Mouse (Mus musculus) heart, embryonic 16.5 days (tissue): Measurements from ENCODE around the gene Susd3. TPM values are rescaled to one million over a fixed set of nuclear protein-coding genes. Genes with fewer than 3 reads are reported as not detected.

Source experiments
- ATAC-seq: fragments of 200-750 bp; cut with Nextera tagmentation; replicated peaks from 2 replicates; pipeline ENCODE4 v1.8.0; 2017; ENCODE audit warnings: moderate number of reproducible peaks; ENCODE audit not compliant: insufficient read depth, low FRiP score; ENCODE audit errors: extremely low read depth
- H3K27ac ChIP-seq: fragments of 300-500 bp; sonication (generic); 2 replicates; pipeline ENCODE4 v1.5.1; 2014; ENCODE audit warnings: mild to moderate bottlenecking, low read length, control low read depth, moderate library complexity
- H3K27me3 ChIP-seq: fragments of 300-500 bp; sonication (generic); 2 replicates; pipeline ENCODE4 v1.6.1; 2014; ENCODE audit warnings: low read length, mixed read lengths; ENCODE audit not compliant: control insufficient read depth, insufficient read depth
- H3K36me3 ChIP-seq: fragments of 300-500 bp; sonication (generic); 2 replicates; pipeline ENCODE4 v1.6.1; 2014; ENCODE audit not compliant: control insufficient read depth, insufficient read depth
- H3K4me1 ChIP-seq: fragments of 300-500 bp; sonication (generic); 2 replicates; pipeline ENCODE4 v1.6.1; 2014; ENCODE audit warnings: low read length, mixed read lengths; ENCODE audit not compliant: control insufficient read depth, insufficient read depth
- H3K4me2 ChIP-seq: fragments of 300-500 bp; sonication (generic); 2 replicates; pipeline ENCODE4 v1.6.1; 2014; ENCODE audit warnings: low read depth, mild to moderate bottlenecking, control low read depth, low read length
- H3K4me3 ChIP-seq: fragments of 300-500 bp; sonication (generic); 2 replicates; pipeline ENCODE4 v1.5.1; 2014; ENCODE audit warnings: mild to moderate bottlenecking, control low read depth, low read length
- H3K9ac ChIP-seq: fragments of 300-500 bp; sonication (generic); 2 replicates; pipeline ENCODE4 v1.6.1; 2014; ENCODE audit warnings: low read length, control low read depth
- H3K9me3 ChIP-seq: fragments of 300-500 bp; sonication (generic); replicated peaks from 2 replicates; pipeline ENCODE4 v1.6.1; 2016; ENCODE audit warnings: low read length; ENCODE audit not compliant: control insufficient read depth
- WGBS: fragments of 180-500 bp; shearing (Covaris S2); extraction: QIAGEN DNeasy Blood & Tissue Kit; methylation state at CpG from one replicate; pipeline ENCODE4 v1.1.7; 2014; 5-methylcytosine and 5-hydroxymethylcytosine counted together
- polyA plus RNA-seq: library from polyadenylated mRNA; unstranded; fragments of >200 nt; fragmentation: Nextera tagmentation; extraction: Ambion mirVana; gene quantifications from 2 replicates; pipeline ENCODE4 v1.2.1, GENCODE M21; 2015

Susd3 gene
- polyA plus RNA-seq, 1 experiment from 2014 or later: 1.8 TPM

DNA sequence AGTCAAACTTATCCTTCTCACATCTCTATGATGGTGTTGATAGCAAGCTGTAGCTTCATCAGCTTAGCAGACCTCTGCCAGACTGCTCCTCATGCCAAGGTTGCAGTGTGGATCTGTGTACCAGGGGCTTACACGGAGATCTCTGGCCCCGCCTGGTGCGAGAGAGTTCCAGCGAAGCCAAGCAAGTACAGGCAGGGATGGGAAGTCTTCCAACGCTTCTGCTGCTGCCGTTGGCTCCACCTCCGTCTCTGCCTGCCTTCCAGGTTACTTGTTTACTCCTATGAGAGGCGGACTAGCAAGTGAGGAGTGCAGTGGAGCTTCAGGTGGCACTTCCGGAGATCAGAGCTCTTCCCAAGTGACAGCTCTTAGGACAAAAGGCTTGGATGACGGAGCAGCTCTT is 24.2 kb downstream of the Susd3 start:
- H3K27ac ChIP-seq: no peak overlapping the region
- H3K9me3 ChIP-seq: 0 out of 2 replicates have a peak, but pooled peaks cover 3% of the 10 kb centered on the region
- peak overlapping the region; percentile 22; the same call in 1 of the 2 replicates for H3K4me2 ChIP-seq
- ATAC-seq: no peak
- peaks cover 5% of the 10 kb centered on the region; the same call in 1 of the 2 replicates for H3K27me3 ChIP-seq
- 11% methylated on average over 10 of the region's 10 CpGs for WGBS
- H3K36me3 ChIP-seq: no peaks in the 10 kb centered on the region
- no peak overlapping the region for H3K4me3 ChIP-seq
- H3K9ac ChIP-seq: peak overlapping the region; percentile 18; the same call in 1 of the 2 replicates
- H3K4me1 ChIP-seq: peaks cover 4% of the 10 kb centered on the region; the same call in 1 of the 2 replicates

DNA sequence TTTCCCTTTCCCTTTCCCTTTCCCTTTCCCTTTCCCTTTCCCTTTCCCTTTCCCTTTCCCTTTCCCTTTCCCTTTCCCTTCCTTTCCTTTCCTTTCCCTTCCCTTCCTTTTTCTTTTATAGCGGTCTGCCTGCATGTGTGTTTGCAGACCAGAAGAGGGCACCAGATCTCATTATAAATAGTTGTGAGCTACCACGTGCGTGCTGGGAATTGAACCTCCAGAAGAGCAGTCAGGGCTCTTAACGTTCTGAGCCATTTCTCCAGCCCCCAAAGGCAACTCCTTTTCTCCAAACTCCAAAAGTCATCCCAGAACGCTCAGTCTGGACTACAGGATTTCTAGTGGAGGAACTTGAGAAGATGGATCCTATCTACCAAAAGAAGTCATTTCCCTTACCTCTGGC is 27.6 kb downstream of the Susd3 start:
- WGBS: 20% methylated on average over 5 of the region's 5 CpGs
- Histone ChIP-seq H3K9ac (no peak overlapping the region), H3K4me2 (no peak overlapping the region), H3K27me3 (peaks cover 5% of the 10 kb centered on the region; the same call in 1 of the 2 replicates), H3K27ac (no peak overlapping the region), H3K4me1 (peaks cover 13% of the 10 kb centered on the region), H3K4me3 (no peak overlapping the region), H3K9me3 (0 out of 2 replicates have a peak, but pooled peaks cover 3% of the 10 kb centered on the region), H3K36me3 (no peaks in the 10 kb centered on the region)
- ATAC-seq: no peak

DNA sequence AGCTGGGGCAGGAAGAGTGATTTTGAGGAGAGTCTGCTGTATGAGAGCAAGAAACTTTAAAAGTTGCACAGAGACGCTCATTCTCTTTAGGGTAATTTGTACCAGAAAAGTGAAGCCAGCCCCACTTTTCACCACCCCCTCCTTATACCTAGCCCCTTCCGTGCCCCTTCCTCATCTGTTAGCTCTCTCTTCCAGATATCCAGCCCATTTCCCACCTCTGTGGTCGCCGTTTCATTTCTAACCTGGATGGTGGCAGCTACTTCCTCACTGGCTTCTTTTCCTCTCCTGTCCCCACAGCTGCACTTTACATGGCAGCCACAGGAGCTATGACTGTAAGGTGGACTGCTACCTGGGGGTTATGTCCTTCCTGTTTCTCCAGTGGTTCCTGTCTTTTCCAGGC is 29.1 kb downstream of the Susd3 start:
- H3K4me3 ChIP-seq: no peak overlapping the region
- 0 out of 2 replicates have a peak, but pooled peaks cover 3% of the 10 kb centered on the region for H3K9me3 ChIP-seq
- 79% methylated on average over 4 of the region's 4 CpGs for WGBS
- peaks cover 5% of the 10 kb centered on the region; the same call in 1 of the 2 replicates for H3K27me3 ChIP-seq
- H3K9ac ChIP-seq: no peak overlapping the region
- H3K4me1 ChIP-seq: peaks cover 19% of the 10 kb centered on the region
- no peaks in the 10 kb centered on the region for H3K36me3 ChIP-seq
- no peak overlapping the region for H3K27ac ChIP-seq
- no peak overlapping the region for H3K4me2 ChIP-seq
- no peak for ATAC-seq

DNA sequence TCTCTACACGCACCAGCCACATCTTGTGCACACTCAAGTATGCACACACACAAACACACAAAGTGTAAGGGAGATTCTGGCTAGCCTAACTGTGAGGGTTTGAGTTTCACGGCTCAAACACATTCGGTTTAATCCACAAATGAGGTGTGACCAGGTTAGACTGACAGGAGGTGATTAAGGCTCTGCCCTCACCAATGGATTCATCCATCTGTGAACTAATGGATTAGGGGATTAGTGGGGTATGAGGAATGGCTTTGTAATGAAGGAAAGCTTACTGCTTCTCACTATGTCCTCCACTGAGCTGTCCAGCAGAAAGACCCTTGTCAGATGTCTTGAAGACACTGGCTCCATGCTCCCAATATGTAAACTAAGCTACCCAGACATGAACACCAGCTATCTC is 29.9 kb downstream of the Susd3 start:
- ATAC-seq: no peak
- H3K4me3 ChIP-seq: no peak overlapping the region
- no peaks in the 10 kb centered on the region for H3K36me3 ChIP-seq
- peaks cover 23% of the 10 kb centered on the region for H3K4me1 ChIP-seq
- 0 out of 2 replicates have a peak, but pooled peaks cover 3% of the 10 kb centered on the region for H3K9me3 ChIP-seq
- no peak overlapping the region for H3K9ac ChIP-seq
- H3K27me3 ChIP-seq: no peaks in the 10 kb centered on the region
- WGBS: 62% methylated on average over 3 of the region's 3 CpGs
- no peak overlapping the region for H3K27ac ChIP-seq
- H3K4me2 ChIP-seq: no peak overlapping the region

DNA sequence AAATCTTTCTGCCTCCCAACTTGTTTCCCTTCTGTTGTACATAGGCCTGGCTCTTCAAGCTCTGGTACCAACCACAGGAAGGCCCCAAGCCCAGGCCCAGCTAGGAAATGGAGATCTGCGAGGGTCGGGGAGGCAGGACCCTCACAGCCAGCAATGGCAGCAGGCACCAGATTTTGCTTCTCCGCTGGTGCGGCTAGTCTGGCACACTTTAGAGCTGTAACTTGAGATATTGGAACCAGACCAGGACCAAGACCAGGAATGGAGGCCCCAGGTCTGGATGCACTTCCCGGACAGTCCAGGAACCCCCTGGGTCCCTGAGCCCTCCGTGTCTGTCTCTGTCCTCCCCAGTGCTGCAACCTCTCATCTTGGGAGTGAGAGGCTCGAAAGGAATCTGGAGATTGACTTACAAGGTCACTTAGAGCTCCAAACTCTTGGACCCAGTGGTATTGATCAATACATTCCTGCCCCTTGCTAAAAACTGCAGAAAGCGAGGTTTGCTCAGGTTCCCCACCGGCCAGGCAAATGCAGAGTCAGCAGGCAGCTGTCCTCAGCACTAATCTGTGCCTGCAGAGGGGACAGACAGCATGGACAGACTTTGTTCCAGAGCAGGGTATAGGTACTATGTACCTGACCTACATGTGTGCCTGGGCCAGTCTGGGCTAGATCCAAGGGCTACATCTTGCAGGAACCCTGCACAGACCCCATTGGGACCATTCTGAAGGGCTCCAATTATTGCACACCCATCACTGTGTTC is 31.5 kb downstream of the Susd3 start:
- Histone ChIP-seq H3K27me3 (no peaks in the 10 kb centered on the region), H3K9me3 (0 out of 2 replicates have a peak, but pooled peaks cover 3% of the 10 kb centered on the region), H3K4me2 (peak overlapping the region; percentile 76), H3K4me3 (no peak overlapping the region), H3K9ac (peak overlapping the region; percentile 95), H3K4me1 (peaks cover 35% of the 10 kb centered on the region), H3K36me3 (no peaks in the 10 kb centered on the region), H3K27ac (peak overlapping the region; percentile 95; the same call in 1 of the 2 replicates)
- ATAC-seq: no peak
- 55% methylated on average over 9 of the region's 9 CpGs for WGBS

DNA sequence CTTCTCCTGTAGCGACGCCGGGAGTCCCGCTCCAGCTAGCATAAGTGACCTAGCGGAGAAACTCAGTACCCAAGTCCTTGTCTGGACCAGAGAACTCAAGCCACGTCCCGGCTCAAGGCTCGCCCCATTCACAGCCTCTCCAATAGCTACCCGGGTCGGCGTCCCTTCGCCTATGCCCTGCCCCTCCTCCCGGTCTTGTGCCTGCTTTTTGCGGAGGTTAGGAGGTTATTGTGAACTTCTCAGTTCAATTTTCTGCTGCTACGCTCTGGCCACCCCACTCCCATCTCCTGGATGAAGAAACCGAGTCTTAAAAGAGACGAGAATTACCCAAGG is 32.3 kb downstream of the Susd3 start:
- Histone ChIP-seq H3K4me1 (peaks cover 42% of the 10 kb centered on the region), H3K36me3 (no peaks in the 10 kb centered on the region), H3K27me3 (no peaks in the 10 kb centered on the region), H3K9ac (peak overlapping the region; percentile 95), H3K4me3 (peak overlapping the region; percentile 86), H3K4me2 (peak overlapping the region; percentile 76), H3K27ac (peak overlapping the region; percentile 95), H3K9me3 (0 out of 2 replicates have a peak, but pooled peaks cover 2% of the 10 kb centered on the region)
- ATAC-seq: no peak
- 5% methylated on average over 17 of the region's 17 CpGs for WGBS

DNA sequence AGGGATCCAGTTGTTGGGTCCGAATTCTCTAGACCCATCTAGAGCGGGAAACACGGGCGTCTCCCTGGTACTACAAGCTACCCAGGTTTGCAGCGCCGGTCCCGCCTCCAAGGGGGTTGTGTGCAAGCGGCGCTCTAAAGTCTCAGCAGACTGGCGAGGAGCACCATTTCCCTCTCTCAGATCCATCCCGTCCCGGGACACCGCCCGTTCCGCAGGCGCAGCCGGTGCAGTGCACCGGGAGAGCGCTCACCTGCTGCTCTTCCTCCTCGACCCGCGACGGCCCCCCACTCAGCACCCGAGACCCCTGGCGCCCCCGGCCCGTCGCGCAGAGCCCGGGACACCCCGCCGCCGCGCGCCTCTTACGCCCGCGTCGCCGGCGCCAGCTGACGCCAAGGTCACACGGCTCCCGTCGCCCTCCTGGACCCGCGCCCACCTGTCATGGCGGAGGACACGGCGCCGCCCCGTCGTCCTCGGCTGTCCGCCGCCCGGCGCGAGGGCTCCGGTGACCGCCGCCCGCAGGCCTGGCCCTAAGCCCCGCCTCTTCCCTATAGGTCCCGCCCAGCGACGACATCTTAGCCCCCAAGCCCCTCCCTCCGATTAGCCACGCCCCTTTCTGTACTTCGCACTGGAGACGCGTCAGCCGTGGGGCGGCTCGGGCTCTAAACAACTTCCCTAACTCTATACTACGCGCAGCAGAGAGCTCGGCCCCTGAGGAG is 32.8 kb downstream of the Susd3 start, which contains the start of gene Card19:
TSS of gene Card19 (minus strand) at position 534 of the 716 bp plus-strand sequence.
- ATAC-seq: peak; percentile 92
- Histone ChIP-seq H3K4me1 (peaks cover 43% of the 10 kb centered on the region), H3K27me3 (no peaks in the 10 kb centered on the region), H3K4me3 (peak within 1 kb of the TSS; percentile 86), H3K4me2 (peak within 1 kb of the TSS; percentile 76), H3K27ac (peak within 1 kb of the TSS; percentile 95), H3K36me3 (no peaks in the 10 kb centered on the region), H3K9me3 (no peaks in the 10 kb centered on the region), H3K9ac (peak within 1 kb of the TSS; percentile 95)
- under 1% methylated on average over 78 of the region's 78 CpGs for WGBS

DNA sequence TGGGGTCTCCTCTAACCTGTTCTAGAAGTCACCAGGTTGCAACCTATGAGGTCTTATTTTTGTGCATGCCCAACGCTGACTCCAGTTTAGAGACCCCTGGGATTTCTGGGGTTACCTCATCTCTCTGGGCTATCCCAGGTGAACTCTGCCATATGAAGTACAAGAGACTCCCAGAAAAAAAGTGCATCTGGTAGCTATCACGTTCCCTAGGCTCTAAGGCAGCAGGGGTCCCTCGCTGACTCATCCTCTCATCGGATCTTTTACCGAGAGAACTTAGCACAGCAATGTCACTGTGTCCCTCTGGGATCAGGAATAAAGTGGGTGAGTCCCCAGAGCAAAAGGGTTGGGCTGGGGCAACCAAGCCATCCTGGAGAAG is 33.4 kb downstream of the Susd3 start:
- no peak for ATAC-seq
- Histone ChIP-seq H3K4me2 (peak overlapping the region; percentile 76), H3K4me1 (peaks cover 44% of the 10 kb centered on the region)

DNA sequence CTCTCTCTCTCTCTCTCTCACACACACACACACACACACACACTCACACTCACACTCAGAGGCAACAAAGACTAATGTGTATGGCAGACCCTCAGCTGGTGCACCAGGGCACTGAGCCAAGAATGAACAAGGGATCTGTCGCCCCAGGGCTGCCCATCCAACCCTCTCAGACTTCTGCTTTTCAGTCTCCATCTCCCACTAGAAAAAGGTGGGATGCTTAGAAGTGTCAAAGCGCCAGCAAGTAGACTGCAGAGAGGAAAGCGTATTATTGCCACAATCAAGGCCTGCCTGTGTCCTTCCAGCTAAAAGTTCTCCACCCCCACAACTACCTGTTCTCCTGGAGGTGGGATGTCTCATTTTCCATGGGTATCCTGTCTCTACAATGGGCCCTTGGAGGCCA is 34.1 kb downstream of the Susd3 start:
- 0 out of 2 replicates have a peak overlapping the region, but pooled peaks have one; percentile 21 for H3K27ac ChIP-seq

More for the DNA sequence above, 33.4 kb downstream of the Susd3 start:
- Histone ChIP-seq H3K27ac (peak overlapping the region; percentile 95), H3K27me3 (no peaks in the 10 kb centered on the region), H3K36me3 (no peaks in the 10 kb centered on the region), H3K9ac (peak overlapping the region; percentile 95), H3K4me3 (peak overlapping the region; percentile 86), H3K9me3 (no peaks in the 10 kb centered on the region)
- WGBS: 8% methylated on average over 5 of the region's 5 CpGs

More for the DNA sequence above, 34.1 kb downstream of the Susd3 start:
- Histone ChIP-seq H3K9me3 (no peaks in the 10 kb centered on the region), H3K36me3 (no peaks in the 10 kb centered on the region), H3K4me3 (peak overlapping the region; percentile 86), H3K4me2 (peak overlapping the region; percentile 76), H3K4me1 (peaks cover 46% of the 10 kb centered on the region), H3K9ac (peak overlapping the region; percentile 95), H3K27me3 (no peaks in the 10 kb centered on the region)
- WGBS: 76% methylated on average over 3 of the region's 3 CpGs
- no peak for ATAC-seq
